Mouse (Mus musculus) bone marrow macrophage, adult 2 months (primary cell): ENCODE data around the gene Cox6a1.

Experiments used
- CTCF ChIP-seq: IDR thresholded peaks from 2 replicates; pipeline ENCODE4 v1.5.1; 2012; ENCODE audit warnings: low read depth, mild to moderate bottlenecking, low read length, moderate library complexity
- POLR2A ChIP-seq: IDR thresholded peaks from 2 replicates; pipeline ENCODE4 v1.6.1; 2012; ENCODE audit warnings: mild to moderate bottlenecking, low read depth, low read length, borderline replicate concordance

DNA sequence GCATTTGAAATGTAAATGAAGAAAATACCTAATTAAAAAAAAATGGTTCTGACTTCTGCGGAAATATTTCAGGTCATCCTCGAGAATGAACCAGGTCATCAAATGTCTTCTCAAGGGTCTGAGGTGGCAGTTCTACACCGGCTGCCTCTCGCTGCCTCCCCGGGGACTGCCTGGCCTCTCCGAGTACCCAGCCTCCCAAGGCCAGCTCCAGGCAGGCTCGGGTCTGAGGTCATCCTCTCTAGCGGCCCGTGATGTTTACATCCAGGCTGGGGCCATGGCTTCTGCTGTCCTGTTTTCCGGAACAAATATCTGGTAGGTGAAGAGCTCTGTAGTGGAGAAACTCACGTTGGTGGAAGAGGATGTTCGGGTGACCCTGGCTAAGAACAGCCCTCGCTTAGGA is 6.3 kb upstream of the Cox6a1 start:
- TF ChIP-seq POLR2A (no peak), CTCF (no peak)
